Mouse (Mus musculus) liver, postnatal 0 days (tissue): Measurements from ENCODE around the gene Gusb. TPM values are rescaled to one million over a fixed set of nuclear protein-coding genes. Genes with fewer than 3 reads are reported as not detected.
"Not testable (repeated sequence)": the region's sequence is repeated elsewhere in the genome, so short reads cannot be mapped to it uniquely, and the experiment has no call there.

Experiments used
- ATAC-seq: fragments of 200-750 bp; cut with Nextera tagmentation; 2 replicates; pipeline ENCODE4 v1.8.0; 2017; ENCODE audit warnings: mild to moderate bottlenecking, moderate library complexity
- DNase-seq: peaks from one replicate; pipeline ENCODE4 v3.0.0-alpha.2; 2016
- H3K27ac ChIP-seq: fragments of 300-500 bp; sonication (generic); 2 replicates; pipeline ENCODE4 v1.5.1; 2014; ENCODE audit warnings: antibody characterized with exemption, moderate library complexity, mild to moderate bottlenecking, low read depth
- H3K27me3 ChIP-seq: fragments of 300-500 bp; sonication (generic); 2 replicates; pipeline ENCODE4 v1.6.1; 2014; ENCODE audit warnings: low read length, control low read depth, mixed read lengths; ENCODE audit not compliant: insufficient read depth
- H3K36me3 ChIP-seq: fragments of 300-500 bp; sonication (generic); replicated peaks from 2 replicates; pipeline ENCODE4 v1.6.1; 2014; ENCODE audit warnings: mild to moderate bottlenecking, control low read depth, low read length, moderate library complexity, mixed read lengths; ENCODE audit not compliant: insufficient read depth
- H3K4me1 ChIP-seq: fragments of 300-500 bp; sonication (generic); 2 replicates; pipeline ENCODE4 v1.6.1; 2014; ENCODE audit warnings: antibody characterized with exemption, mild to moderate bottlenecking, control low read depth; ENCODE audit not compliant: insufficient read depth
- H3K4me2 ChIP-seq: fragments of 300-500 bp; sonication (generic); 2 replicates; pipeline ENCODE4 v1.6.1; 2014; ENCODE audit warnings: low read depth, mild to moderate bottlenecking, low read length, moderate library complexity, mixed read lengths
- H3K4me3 ChIP-seq: fragments of 300-500 bp; sonication (generic); 2 replicates; pipeline ENCODE4 v1.5.1; 2014; ENCODE audit warnings: low read depth, low read length
- H3K9ac ChIP-seq: fragments of 300-500 bp; sonication (generic); replicated peaks from 2 replicates; pipeline ENCODE4 v1.6.1; 2014; ENCODE audit warnings: mild to moderate bottlenecking, moderate library complexity
- H3K9me3 ChIP-seq: fragments of 300-500 bp; sonication (generic); 2 replicates; pipeline ENCODE4 v1.6.1; 2016; ENCODE audit warnings: mild to moderate bottlenecking, control low read depth, low read length, mixed read lengths
- CTCF ChIP-seq: sonication (generic); IDR thresholded peaks from 2 replicates; pipeline ENCODE4 v1.5.1; 2016; ENCODE audit warnings: antibody characterized with exemption, low read depth
- EP300 ChIP-seq: IDR thresholded peaks from 2 replicates; pipeline ENCODE4 v1.6.1; 2016; ENCODE audit warnings: antibody characterized with exemption, low read depth, mild to moderate bottlenecking
- WGBS: fragments of 180-500 bp; shearing (Covaris S2); extraction: QIAGEN DNeasy Blood & Tissue Kit; methylation state at CpG from one replicate; pipeline ENCODE4 v1.1.7; 2014; ENCODE audit not compliant: insufficient replicate concordance; 5-methylcytosine and 5-hydroxymethylcytosine counted together
- polyA plus RNA-seq: library from polyadenylated mRNA; unstranded; fragments of >200 nt; fragmentation: Nextera tagmentation; extraction: Ambion mirVana; gene quantifications from 2 replicates; pipeline ENCODE4 v1.2.1, GENCODE M21; 2015

The Gusb gene
- polyA plus RNA-seq, 1 experiment from 2014 or later: 29.3 TPM

- no peak for DNase-seq
- 54% methylated on average over 6 of the region's 6 CpGs for whole genome bisulfite sequencing
- H3K9me3 ChIP-seq: no peaks in the 10 kb centered on the region
- 0 out of 2 replicates have a peak overlapping the region, but pooled peaks have one; percentile 29 for H3K27ac ChIP-seq
- H3K4me1 ChIP-seq: peaks cover 11% of the 10 kb centered on the region
- no peak overlapping the region for H3K9ac ChIP-seq
- no peak overlapping the region for H3K4me3 ChIP-seq
- peak overlapping the region; percentile 61 for H3K4me2 ChIP-seq
- peak; percentile 86 for ATAC-seq
- TF ChIP-seq CTCF (no peak), EP300 (peak; percentile 84)
- no peaks in the 10 kb centered on the region for H3K27me3 ChIP-seq
- no peaks in the 10 kb centered on the region for H3K36me3 ChIP-seq
These were observed 47.1 kb downstream of the Gusb start for GRCm38 (mm10) chr5:129955792-129956191.

- DNase-seq: no peak
- no peak for ATAC-seq
- Histone ChIP-seq H3K27ac (peak overlapping the region; percentile 45), H3K36me3 (no peaks in the 10 kb centered on the region), H3K27me3 (no peaks in the 10 kb centered on the region), H3K4me3 (no peak overlapping the region), H3K4me2 (peak overlapping the region; percentile 10; the same call in 1 of the 2 replicates), H3K4me1 (peaks cover 11% of the 10 kb centered on the region), H3K9ac (no peak overlapping the region), H3K9me3 (no peaks in the 10 kb centered on the region)
- 48% methylated on average over 5 of the region's 5 CpGs for WGBS
- no peak for TF ChIP-seq CTCF
- no peak for TF ChIP-seq EP300
These were observed 48.2 kb downstream of the Gusb start for GRCm38 (mm10) chr5:129954473-129955254.

- TF ChIP-seq CTCF (no peak), EP300 (no peak)
- ATAC-seq (no peak), DNase-seq (no peak)
- Histone ChIP-seq H3K27me3 (no peaks in the 10 kb centered on the region), H3K9ac (no peak overlapping the region), H3K9me3 (no peaks in the 10 kb centered on the region), H3K36me3 (no peaks in the 10 kb centered on the region), H3K27ac (no peak overlapping the region), H3K4me3 (no peak overlapping the region), H3K4me1 (peaks cover 11% of the 10 kb centered on the region), H3K4me2 (no peak overlapping the region)
- 63% methylated on average over 4 of the region's 4 CpGs for WGBS
These were observed 50.7 kb downstream of the Gusb start for GRCm38 (mm10) chr5:129952143-129952542.

GRCm38 (mm10) chr5:129947528-129948033 lies 55.3 kb downstream of the Gusb start:
- Histone ChIP-seq H3K9ac (no peak overlapping the region), H3K4me3 (no peak overlapping the region), H3K36me3 (no peaks in the 10 kb centered on the region), H3K4me2 (no peak overlapping the region), H3K9me3 (no peaks in the 10 kb centered on the region), H3K27me3 (no peaks in the 10 kb centered on the region), H3K27ac (no peak overlapping the region), H3K4me1 (peaks cover 4% of the 10 kb centered on the region)
- TF ChIP-seq CTCF: no peak
- no peak for TF ChIP-seq EP300
- DNase-seq (no peak), ATAC-seq (no peak)
- 67% methylated on average over 2 of the region's 2 CpGs for WGBS

GRCm38 (mm10) chr5:129943402-129943801 lies 59.4 kb downstream of the Gusb start:
- Histone ChIP-seq H3K9ac (no peak overlapping the region), H3K4me1 (peaks cover 4% of the 10 kb centered on the region), H3K27me3 (no peaks in the 10 kb centered on the region), H3K4me2 (peak overlapping the region; percentile 66), H3K4me3 (peak overlapping the region; percentile 66; the same call in 1 of the 2 replicates), H3K9me3 (no peaks in the 10 kb centered on the region), H3K36me3 (no peaks in the 10 kb centered on the region), H3K27ac (0 out of 2 replicates have a peak overlapping the region, but pooled peaks have one; percentile 4)
- TF ChIP-seq CTCF (no peak), EP300 (no peak)
- ATAC-seq (no peak), DNase-seq (no peak)
- 43% methylated on average over 1 of the region's 1 CpGs for WGBS

- peak overlapping the region; percentile 93 for H3K27ac ChIP-seq
- H3K4me2 ChIP-seq: peak overlapping the region; percentile 66
- H3K36me3 ChIP-seq, H3K4me1 ChIP-seq, H3K27me3 ChIP-seq, H3K9me3 ChIP-seq: not testable (repeated sequence)
- 2% methylated on average over 35 of the region's 82 CpGs for WGBS
- DNase-seq (peak; percentile 66), ATAC-seq (peak; percentile 18)
- TF ChIP-seq CTCF: 0 out of 2 replicates have a peak, but pooled peaks have one; percentile 18
- H3K9ac ChIP-seq: peak overlapping the region; percentile 82
- peak overlapping the region; percentile 66 for H3K4me3 ChIP-seq
These were observed 60.5 kb downstream of the Gusb start for GRCm38 (mm10) chr5:129942073-129942939.
